Mouse (Mus musculus) E14TG2a.4 (cell line): ENCODE results near the gene Med13l.

ENCODE experiments used
- CTCF ChIP-seq: conservative IDR thresholded peaks from 2 replicates; pipeline ENCODE4 v1.5.1; 2014; ENCODE audit warnings: low read length
- NANOG ChIP-seq: IDR thresholded peaks from 2 replicates; pipeline ENCODE4 v1.6.1; 2014; ENCODE audit warnings: borderline replicate concordance, low read length, mixed read lengths
- POU5F1 ChIP-seq: IDR thresholded peaks from 2 replicates; pipeline ENCODE4 v1.6.1; 2014; ENCODE audit warnings: low read length, borderline replicate concordance

GRCm38 (mm10) chr5:118727336-118727735 lies 166.9 kb downstream of the Med13l start:
- TF ChIP-seq CTCF (no peak), POU5F1 (no peak), NANOG (no peak)
